Mouse (Mus musculus): ENCODE measurements at regions not wholly inside any gene's neighbourhood (a gene's known extent, or its start where the extent isn't known, plus 50 kb on each side); places are given as distances from the start of the nearest gene placed in this dataset.
A peak's percentile ranks its signal among the peaks of the same experiment; 100 is the strongest.

- ATAC-seq (ENCODE audit: extremely low read depth, insufficient number of reproducible peaks, low FRiP score, poor library complexity, severe bottlenecking), result no peak
These were observed 299.8 kb downstream of the Gm11361 start for GRCm38 (mm10) chr13:28557032-28557570.

DNA sequence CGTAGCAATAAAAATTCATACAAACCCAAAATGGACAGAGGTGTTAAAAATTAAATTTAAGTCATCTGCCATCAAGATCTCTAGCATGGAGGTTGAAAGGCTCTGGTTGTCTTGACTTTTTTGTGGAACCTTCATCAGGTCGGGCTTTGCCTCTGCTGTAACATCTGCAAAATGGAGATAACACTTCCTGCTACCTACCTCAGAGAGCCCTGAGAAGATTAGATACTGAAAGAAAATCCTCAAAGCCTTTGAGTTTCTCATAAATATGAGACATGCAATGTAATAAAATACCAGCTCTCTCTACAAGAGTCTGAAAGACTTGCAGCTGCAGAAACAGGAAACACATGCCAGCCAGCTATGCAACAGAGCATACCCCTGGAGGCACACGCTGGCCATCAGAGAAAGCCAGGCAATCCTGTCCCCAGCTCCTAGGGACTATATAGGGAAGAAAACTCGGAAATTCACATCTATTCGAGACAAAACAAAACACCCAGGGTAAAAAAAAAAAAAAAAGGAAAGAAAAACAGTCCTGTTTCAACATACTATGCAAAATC, 299.1 kb downstream of the Gm11361 start:
- ATAC-seq (ENCODE audit: extremely low read depth, insufficient number of reproducible peaks, low FRiP score, poor library complexity, severe bottlenecking), result no peak

- no peak for ATAC-seq (ENCODE audit: extremely low read depth, insufficient number of reproducible peaks, low FRiP score, poor library complexity, severe bottlenecking)
These were observed 297.0 kb downstream of the Gm11361 start for GRCm38 (mm10) chr13:28554143-28554830.

GRCm38 (mm10) chr13:28552974-28553750, 295.8 kb downstream of the Gm11361 start:
- ATAC-seq (ENCODE audit: extremely low read depth, insufficient number of reproducible peaks, low FRiP score, poor library complexity, severe bottlenecking), result no peak

DNA sequence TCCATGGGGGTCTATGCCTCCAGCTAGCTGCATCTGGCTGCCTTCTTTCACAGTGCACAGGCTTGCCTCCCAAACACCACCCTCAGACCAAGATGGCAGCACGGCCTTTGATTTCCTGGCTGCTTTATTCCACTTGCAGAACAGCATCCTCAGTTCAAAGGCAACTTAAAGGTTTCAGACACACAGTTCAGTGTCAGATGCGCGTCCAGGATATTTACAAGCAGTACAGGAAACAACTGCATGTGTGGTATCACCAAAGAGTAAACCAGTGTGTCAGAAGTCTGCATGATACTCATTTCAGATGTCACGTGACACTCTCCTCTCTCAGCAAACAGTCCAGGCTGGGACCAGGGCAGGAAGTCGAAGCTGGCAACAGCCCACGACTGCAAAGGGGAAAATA, 294.2 kb downstream of the Gm11361 start:
- ATAC-seq (ENCODE audit: extremely low read depth, insufficient number of reproducible peaks, low FRiP score, poor library complexity, severe bottlenecking), result peak; percentile 52; the same call in 1 of the 2 replicates

GRCm38 (mm10) chr13:28545797-28546196, 288.5 kb downstream of the Gm11361 start:
- ATAC-seq (ENCODE audit: extremely low read depth, insufficient number of reproducible peaks, low FRiP score, poor library complexity, severe bottlenecking), result no peak

DNA sequence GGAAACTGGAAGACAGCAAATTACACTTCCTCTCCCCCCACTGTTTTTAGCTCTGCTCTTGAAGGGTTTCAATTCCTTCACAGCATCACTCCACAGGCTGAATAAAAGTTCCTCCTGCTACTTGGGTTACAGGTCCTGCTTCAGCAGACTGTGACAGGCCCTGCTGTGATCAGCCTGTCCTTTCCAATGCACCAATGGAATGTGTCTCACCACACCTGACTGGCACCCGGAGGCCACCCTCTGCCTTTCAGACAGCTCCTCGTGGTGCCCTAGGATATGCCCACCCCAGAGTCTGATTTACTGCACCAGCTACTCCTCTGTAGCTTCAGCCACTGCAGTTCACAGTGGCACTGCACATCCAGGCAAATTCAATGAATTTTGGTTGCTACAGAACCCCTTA, 288.0 kb downstream of the Gm11361 start:
- ATAC-seq (ENCODE audit: extremely low read depth, insufficient number of reproducible peaks, low FRiP score, poor library complexity, severe bottlenecking), result no peak

GRCm38 (mm10) chr13:28544819-28545180, 287.5 kb downstream of the Gm11361 start:
- ATAC-seq (ENCODE audit: extremely low read depth, insufficient number of reproducible peaks, low FRiP score, poor library complexity, severe bottlenecking), result no peak

DNA sequence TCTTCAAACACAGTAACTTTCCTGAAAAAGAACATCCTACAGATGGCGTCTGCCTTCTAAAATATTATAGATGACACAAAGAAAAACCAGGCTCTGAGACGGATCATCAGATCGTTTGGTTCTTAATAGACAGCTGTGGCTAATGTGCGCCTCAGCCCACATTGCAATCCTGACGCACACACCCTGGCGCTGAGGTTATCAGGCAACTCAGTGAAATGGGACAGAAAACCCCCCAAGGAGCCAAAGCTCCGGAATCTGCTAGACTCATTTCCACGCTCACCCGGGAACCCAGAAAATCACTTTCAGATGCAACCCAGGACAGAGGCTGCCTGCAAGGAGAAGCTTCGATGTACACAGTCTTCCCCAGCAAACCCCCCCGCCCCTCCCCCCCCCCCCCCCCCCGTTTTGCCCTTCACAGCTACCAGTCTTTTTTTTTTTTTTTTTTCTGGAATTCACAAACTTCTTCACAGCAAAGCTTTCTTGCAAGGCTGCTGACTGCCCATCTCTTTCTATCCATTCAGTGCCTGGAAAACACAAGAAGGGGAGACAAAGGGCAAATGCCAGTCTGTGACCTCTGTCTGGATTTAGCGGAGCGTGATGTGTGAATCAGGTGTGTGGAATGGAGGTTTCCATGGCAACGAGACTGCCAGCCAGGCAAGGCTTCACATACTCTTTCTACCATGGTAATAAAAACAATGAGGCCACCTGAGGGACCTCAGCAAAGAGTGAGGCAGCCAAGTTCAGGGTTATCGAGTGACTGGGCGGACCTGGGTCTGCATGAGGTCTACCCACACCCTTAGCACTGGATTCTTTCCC, 286.9 kb downstream of the Gm11361 start:
- ATAC-seq (ENCODE audit: extremely low read depth, insufficient number of reproducible peaks, low FRiP score, poor library complexity, severe bottlenecking), result no peak

GRCm38 (mm10) chr13:28541607-28542006, 284.3 kb downstream of the Gm11361 start:
- no peak for ATAC-seq (ENCODE audit: extremely low read depth, insufficient number of reproducible peaks, low FRiP score, poor library complexity, severe bottlenecking)

DNA sequence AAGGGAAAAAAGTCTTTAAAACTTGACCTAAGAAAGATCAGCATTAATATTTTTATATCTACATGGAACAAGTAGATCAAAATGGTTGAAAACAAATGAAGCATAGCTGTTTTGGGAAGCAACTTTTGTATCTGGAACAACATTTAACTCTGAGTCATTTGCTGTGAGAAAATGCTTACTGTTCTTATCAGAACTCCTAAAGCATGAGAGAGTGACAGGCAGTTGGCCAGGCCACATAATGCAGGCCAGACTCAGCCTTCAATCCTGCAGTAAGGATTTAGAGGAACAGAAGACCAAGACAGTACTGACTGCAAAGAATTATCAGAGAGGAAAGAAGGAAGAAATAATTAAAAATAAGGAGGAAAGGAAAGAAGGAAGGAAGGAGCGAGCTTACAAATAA, 275.8 kb downstream of the Gm11361 start:
- ATAC-seq (ENCODE audit: extremely low read depth, insufficient number of reproducible peaks, low FRiP score, poor library complexity, severe bottlenecking), result no peak

DNA sequence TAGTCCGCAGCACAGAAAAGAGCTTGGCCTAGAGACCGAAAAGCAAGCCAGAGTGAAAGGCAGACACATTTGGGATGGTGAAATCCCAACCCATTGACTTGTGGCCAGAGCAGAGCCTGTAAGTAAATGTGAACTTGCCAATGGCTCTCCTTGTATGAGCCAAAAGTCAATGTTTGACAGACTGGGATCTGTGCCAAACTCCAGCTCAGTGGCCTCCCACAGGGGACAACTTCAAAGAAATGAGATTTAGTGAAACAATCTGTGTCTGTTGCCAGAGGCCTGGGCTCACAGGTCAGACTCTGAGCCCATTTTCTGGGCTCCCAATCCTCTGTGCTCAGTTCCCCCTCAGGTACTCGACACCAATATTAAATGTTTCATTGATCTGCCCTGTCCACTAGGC, 274.9 kb downstream of the Gm11361 start:
- no peak for ATAC-seq (ENCODE audit: extremely low read depth, insufficient number of reproducible peaks, low FRiP score, poor library complexity, severe bottlenecking)

DNA sequence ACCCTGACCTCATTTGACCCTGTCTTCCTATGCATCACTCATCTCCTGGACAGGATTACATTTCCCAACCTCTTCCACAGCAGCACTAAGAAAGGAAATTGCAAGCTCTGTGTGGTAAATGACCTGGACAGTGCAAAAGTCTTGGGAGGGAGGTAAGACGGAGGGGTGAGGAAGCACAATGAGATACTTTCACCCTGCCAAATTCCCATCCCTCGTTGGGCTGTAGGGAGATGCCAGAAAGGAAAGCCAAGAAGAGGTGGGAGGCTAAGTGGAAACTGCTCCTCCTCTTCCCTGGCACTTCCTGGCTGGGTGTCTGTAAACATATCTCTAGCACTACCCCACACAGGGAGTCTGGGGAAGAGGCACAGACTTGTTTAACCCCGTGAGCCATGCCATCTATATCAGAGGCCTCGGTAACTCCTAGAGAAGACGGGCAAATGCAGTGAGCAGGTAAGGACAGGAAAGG, 274.2 kb downstream of the Gm11361 start:
- ATAC-seq (ENCODE audit: extremely low read depth, insufficient number of reproducible peaks, low FRiP score, poor library complexity, severe bottlenecking), result no peak

- ATAC-seq (ENCODE audit: extremely low read depth, insufficient number of reproducible peaks, low FRiP score, poor library complexity, severe bottlenecking), result no peak
These were observed 273.6 kb downstream of the Gm11361 start for GRCm38 (mm10) chr13:28530947-28531346.

DNA sequence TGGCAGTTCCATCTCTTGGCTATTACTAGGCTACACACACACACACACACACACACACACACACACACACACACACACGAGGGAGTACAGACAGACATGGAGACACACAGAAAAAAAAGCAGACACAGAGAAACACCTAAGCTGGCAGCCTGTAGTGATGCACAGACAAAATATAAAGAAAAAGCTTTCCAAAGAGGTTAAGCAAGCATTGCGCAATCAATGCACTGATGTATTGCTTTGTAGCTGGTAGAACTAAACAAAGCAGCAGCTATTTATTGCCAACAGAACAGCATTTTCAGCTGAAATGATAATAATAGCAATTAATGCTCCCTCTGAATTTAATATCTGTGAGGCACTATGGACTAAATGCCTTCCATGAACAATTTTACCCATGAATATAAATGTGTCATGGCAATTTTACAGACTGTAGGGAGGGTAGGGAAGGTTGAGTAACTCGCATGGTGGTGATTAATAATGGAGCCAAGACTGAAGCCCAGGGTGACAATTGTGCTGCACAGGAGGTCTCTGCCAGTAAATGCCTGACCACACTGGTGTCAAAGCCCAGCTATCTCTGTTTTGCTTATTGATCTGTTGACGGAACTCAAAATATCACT, 271.7 kb downstream of the Gm11361 start:
- no peak for ATAC-seq (ENCODE audit: extremely low read depth, insufficient number of reproducible peaks, low FRiP score, poor library complexity, severe bottlenecking)

DNA sequence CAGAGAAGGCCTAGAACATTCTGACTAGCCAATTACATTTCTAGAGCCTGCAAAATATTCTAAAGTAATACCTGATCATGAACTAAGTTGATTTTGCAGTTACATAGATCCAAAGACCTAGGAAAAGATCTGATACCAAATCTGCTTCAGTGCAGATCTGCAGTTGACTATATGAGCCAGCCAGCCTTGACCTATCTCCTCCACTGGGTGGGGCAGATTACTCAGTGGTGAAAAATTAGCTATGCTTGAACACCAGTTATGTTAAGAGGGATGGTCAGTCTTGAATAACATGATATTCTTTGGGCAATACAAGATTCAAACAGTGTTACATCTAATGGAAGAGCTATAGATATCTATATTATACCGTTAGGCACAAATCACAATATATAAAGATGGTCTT, 269.0 kb downstream of the Gm11361 start:
- ATAC-seq (ENCODE audit: extremely low read depth, insufficient number of reproducible peaks, low FRiP score, poor library complexity, severe bottlenecking), result no peak

GRCm38 (mm10) chr13:28524411-28524810, 267.1 kb downstream of the Gm11361 start:
- ATAC-seq (ENCODE audit: extremely low read depth, insufficient number of reproducible peaks, low FRiP score, poor library complexity, severe bottlenecking), result no peak

GRCm38 (mm10) chr13:28520127-28520482, 262.8 kb downstream of the Gm11361 start:
- no peak for ATAC-seq (ENCODE audit: extremely low read depth, insufficient number of reproducible peaks, low FRiP score, poor library complexity, severe bottlenecking)

All from neutrophil, adult 5-6 weeks (primary cell).